Mouse (Mus musculus) E14TG2a.4 (cell line): ENCODE results near the gene Nfat5.

ENCODE experiments used
- CTCF ChIP-seq: conservative IDR thresholded peaks from 2 replicates; pipeline ENCODE4 v1.5.1; 2014; ENCODE audit warnings: low read length
- NANOG ChIP-seq: IDR thresholded peaks from 2 replicates; pipeline ENCODE4 v1.6.1; 2014; ENCODE audit warnings: borderline replicate concordance, low read length, mixed read lengths
- POU5F1 ChIP-seq: IDR thresholded peaks from 2 replicates; pipeline ENCODE4 v1.6.1; 2014; ENCODE audit warnings: low read length, borderline replicate concordance

GRCm38 (mm10) chr8:107401866-107402265, 108.6 kb downstream of the Nfat5 start:
- TF ChIP-seq CTCF (no peak), NANOG (no peak), POU5F1 (no peak)
